Mouse (Mus musculus) lung, postnatal 0 days (tissue): Measurements from ENCODE around the gene Rnf123.

Experiments used
- CTCF ChIP-seq: IDR thresholded peaks from 2 replicates; pipeline ENCODE4 v1.5.1; 2016; ENCODE audit warnings: antibody characterized with exemption, mild to moderate bottlenecking
- EP300 ChIP-seq: IDR thresholded peaks from 2 replicates; pipeline ENCODE4 v1.6.1; 2016; ENCODE audit warnings: antibody characterized with exemption, mild to moderate bottlenecking, control low read depth

- TF ChIP-seq CTCF (no peak), EP300 (no peak)
Observed at GRCm38 (mm10) chr9:108123916-108124315, 40.8 kb upstream of the Rnf123 start.
